Mouse (Mus musculus) stomach, embryonic 14.5 days (tissue): ENCODE results near the gene Pld4. TPM values are rescaled to one million over a fixed set of nuclear protein-coding genes. Genes with fewer than 3 reads are reported as not detected.

Experiments used
- ATAC-seq: fragments of 200-750 bp; cut with Nextera tagmentation; 2 replicates; pipeline ENCODE4 v1.8.0; 2017; ENCODE audit warnings: low read depth, moderate TSS enrichment; ENCODE audit not compliant: insufficient number of reproducible peaks, insufficient read depth, low FRiP score
- H3K27ac ChIP-seq: fragments of 300-500 bp; sonication (generic); 2 replicates; pipeline ENCODE4 v1.5.1; 2014; ENCODE audit warnings: mild to moderate bottlenecking, low read length, moderate library complexity, mixed read lengths
- H3K27me3 ChIP-seq: fragments of 300-500 bp; sonication (generic); 2 replicates; pipeline ENCODE4 v1.6.1; 2014; ENCODE audit warnings: low read length, control low read depth, mixed read lengths; ENCODE audit not compliant: control insufficient read depth, insufficient read depth
- H3K36me3 ChIP-seq: fragments of 300-500 bp; sonication (generic); 2 replicates; pipeline ENCODE4 v1.6.1; 2014; ENCODE audit warnings: mild to moderate bottlenecking, control low read depth, low read length, moderate library complexity, mixed read lengths; ENCODE audit not compliant: control insufficient read depth, insufficient read depth
- H3K4me1 ChIP-seq: fragments of 300-500 bp; sonication (generic); 2 replicates; pipeline ENCODE4 v1.6.1; 2014; ENCODE audit warnings: low read length, control low read depth, mixed read lengths; ENCODE audit not compliant: control insufficient read depth, insufficient read depth
- H3K4me2 ChIP-seq: fragments of 300-500 bp; sonication (generic); replicated peaks from 2 replicates; pipeline ENCODE4 v1.6.1; 2014; ENCODE audit warnings: low read depth, low read length, control low read depth
- H3K4me3 ChIP-seq: fragments of 300-500 bp; sonication (generic); 2 replicates; pipeline ENCODE4 v1.5.1; 2014; ENCODE audit warnings: low read depth, low read length, control low read depth
- H3K9ac ChIP-seq: fragments of 300-500 bp; sonication (generic); replicated peaks from 2 replicates; pipeline ENCODE4 v1.6.1; 2014; ENCODE audit warnings: low read depth, mild to moderate bottlenecking, control low read depth, low read length, moderate library complexity, mixed read lengths
- H3K9me3 ChIP-seq: fragments of 300-500 bp; sonication (generic); 2 replicates; pipeline ENCODE4 v1.6.1; 2016; ENCODE audit warnings: low read depth, low read length, control low read depth; ENCODE audit not compliant: control insufficient read depth
- WGBS: fragments of 180-500 bp; shearing (Covaris S2); extraction: QIAGEN DNeasy Blood & Tissue Kit; methylation state at CpG from one replicate; pipeline ENCODE4 v1.1.7; 2014; 5-methylcytosine and 5-hydroxymethylcytosine counted together
- polyA plus RNA-seq: library from polyadenylated mRNA; unstranded; fragments of >200 nt; fragmentation: Nextera tagmentation; extraction: Ambion mirVana; gene quantifications from 2 replicates; pipeline ENCODE4 v1.2.1, GENCODE M21; 2014

The Pld4 gene
- polyA plus RNA-seq, 1 experiment from 2014 or later: 13.3 TPM

GRCm38 (mm10) chr12:112722240-112723027 lies 38.0 kb upstream of the Pld4 start:
- ATAC-seq: peak; percentile 40
- WGBS: under 1% methylated on average over 61 of the region's 75 CpGs
- H3K4me1 ChIP-seq: peaks cover 11% of the 10 kb centered on the region; the same call in 1 of the 2 replicates

GRCm38 (mm10) chr12:112723028-112723330 lies 37.5 kb upstream of the Pld4 start:
- 11% methylated on average over 5 of the region's 5 CpGs for WGBS
- peaks cover 11% of the 10 kb centered on the region; the same call in 1 of the 2 replicates for H3K4me1 ChIP-seq
- no peak for ATAC-seq

More at GRCm38 (mm10) chr12:112722240-112723027, 38.0 kb upstream of the Pld4 start:
- H3K4me2 ChIP-seq: peak overlapping the region; percentile 86
- H3K9ac ChIP-seq: peak overlapping the region; percentile 76
- H3K36me3 ChIP-seq: no peaks in the 10 kb centered on the region; the same call in 1 of the 2 replicates
- peak overlapping the region; percentile 70 for H3K4me3 ChIP-seq
- H3K9me3 ChIP-seq: no peaks in the 10 kb centered on the region
- H3K27me3 ChIP-seq: no peaks in the 10 kb centered on the region
- peak overlapping the region; percentile 85 for H3K27ac ChIP-seq

GRCm38 (mm10) chr12:112723445-112723844 lies 37.0 kb upstream of the Pld4 start:
- Histone ChIP-seq H3K9me3 (no peaks in the 10 kb centered on the region), H3K4me2 (peak overlapping the region; percentile 86), H3K36me3 (no peaks in the 10 kb centered on the region; the same call in 1 of the 2 replicates), H3K4me1 (peaks cover 11% of the 10 kb centered on the region; the same call in 1 of the 2 replicates), H3K27ac (no peak overlapping the region), H3K9ac (peak overlapping the region; percentile 76), H3K4me3 (peak overlapping the region; percentile 70; the same call in 1 of the 2 replicates), H3K27me3 (no peaks in the 10 kb centered on the region)
- WGBS: 81% methylated on average over 6 of the region's 6 CpGs
- no peak for ATAC-seq

More at GRCm38 (mm10) chr12:112723028-112723330, 37.5 kb upstream of the Pld4 start:
- Histone ChIP-seq H3K9ac (peak overlapping the region; percentile 76), H3K4me3 (peak overlapping the region; percentile 70), H3K4me2 (peak overlapping the region; percentile 86), H3K9me3 (no peaks in the 10 kb centered on the region), H3K27me3 (no peaks in the 10 kb centered on the region), H3K27ac (peak overlapping the region; percentile 85; the same call in 1 of the 2 replicates), H3K36me3 (no peaks in the 10 kb centered on the region; the same call in 1 of the 2 replicates)

- H3K4me1 ChIP-seq: peaks cover 11% of the 10 kb centered on the region; the same call in 1 of the 2 replicates
- no peak overlapping the region for H3K27ac ChIP-seq
- WGBS: 74% methylated on average over 11 of the region's 11 CpGs
- H3K9me3 ChIP-seq: no peaks in the 10 kb centered on the region
- ATAC-seq: no peak
- H3K4me2 ChIP-seq: no peak overlapping the region
- H3K9ac ChIP-seq: no peak overlapping the region
- H3K4me3 ChIP-seq: no peak overlapping the region
- H3K27me3 ChIP-seq: no peaks in the 10 kb centered on the region
- no peaks in the 10 kb centered on the region; the same call in 1 of the 2 replicates for H3K36me3 ChIP-seq
Measured at GRCm38 (mm10) chr12:112724077-112724805, 36.2 kb upstream of the Pld4 start.

- WGBS: 78% methylated on average over 8 of the region's 8 CpGs
- Histone ChIP-seq H3K4me3 (no peak overlapping the region), H3K9me3 (no peaks in the 10 kb centered on the region), H3K4me2 (no peak overlapping the region), H3K36me3 (no peaks in the 10 kb centered on the region; the same call in 1 of the 2 replicates), H3K27ac (no peak overlapping the region), H3K4me1 (peaks cover 5% of the 10 kb centered on the region; the same call in 1 of the 2 replicates), H3K27me3 (no peaks in the 10 kb centered on the region), H3K9ac (no peak overlapping the region)
- ATAC-seq: no peak
Measured at GRCm38 (mm10) chr12:112727801-112728200, 32.7 kb upstream of the Pld4 start.

- no peaks in the 10 kb centered on the region for H3K27me3 ChIP-seq
- H3K27ac ChIP-seq: no peak overlapping the region
- ATAC-seq: no peak
- no peak overlapping the region for H3K4me2 ChIP-seq
- no peak overlapping the region for H3K4me3 ChIP-seq
- no peaks in the 10 kb centered on the region for H3K9me3 ChIP-seq
- WGBS: 78% methylated on average over 14 of the region's 14 CpGs
- H3K36me3 ChIP-seq: peaks cover 12% of the 10 kb centered on the region; the same call in 1 of the 2 replicates
- no peak overlapping the region for H3K9ac ChIP-seq
- no peaks in the 10 kb centered on the region for H3K4me1 ChIP-seq
Measured at GRCm38 (mm10) chr12:112730808-112731207, 29.6 kb upstream of the Pld4 start.

GRCm38 (mm10) chr12:112732591-112732990 lies 27.9 kb upstream of the Pld4 start:
- Histone ChIP-seq H3K4me2 (no peak overlapping the region), H3K9me3 (no peaks in the 10 kb centered on the region), H3K36me3 (peaks cover 30% of the 10 kb centered on the region), H3K4me1 (no peaks in the 10 kb centered on the region), H3K4me3 (no peak overlapping the region), H3K9ac (no peak overlapping the region), H3K27ac (no peak overlapping the region), H3K27me3 (no peaks in the 10 kb centered on the region)
- ATAC-seq: no peak
- WGBS: 86% methylated on average over 10 of the region's 10 CpGs

GRCm38 (mm10) chr12:112734108-112734820 lies 26.2 kb upstream of the Pld4 start:
- Histone ChIP-seq H3K27ac (no peak overlapping the region), H3K9me3 (no peaks in the 10 kb centered on the region), H3K4me3 (no peak overlapping the region), H3K9ac (no peak overlapping the region), H3K4me2 (no peak overlapping the region), H3K36me3 (peaks cover 42% of the 10 kb centered on the region), H3K27me3 (no peaks in the 10 kb centered on the region), H3K4me1 (no peaks in the 10 kb centered on the region)
- no peak for ATAC-seq
- 65% methylated on average over 2 of the region's 2 CpGs for WGBS
